8 mouse cellular contexts compared by ENCODE assay signal in genomic region chr11:95384973-95385320, GRCm38 (mm10). TPM values are rescaled to one million over a fixed set of nuclear protein-coding genes. Genes with fewer than 3 reads are reported as not detected.
DNase-seq lines count a peak whose midpoint lies in the region; ATAC-seq and TF ChIP-seq lines count a peak whose summit lies in the region.

No protein-coding gene starts in this region.

- peak overlapping the region; percentile 83 for H3K27ac ChIP-seq in lung, embryonic 15.5 days
- peak overlapping the region; percentile 91 for H3K27ac ChIP-seq in embryonic facial prominence, embryonic 15.5 days (replicated peaks)
- H3K27ac ChIP-seq in intestine, postnatal 0 days (ENCODE audit: low read depth, low read length), result peak overlapping the region; percentile 29
- peak overlapping the region; percentile 87 for H3K27ac ChIP-seq in neural tube, embryonic 14.5 days (ENCODE audit: low read depth, low read length)

- peaks cover 47% of the 10 kb centered on the region for H3K36me3 ChIP-seq in lung, embryonic 15.5 days
- peaks cover 54% of the 10 kb centered on the region for H3K36me3 ChIP-seq in embryonic facial prominence, embryonic 15.5 days
- peaks cover 33% of the 10 kb centered on the region for H3K36me3 ChIP-seq in intestine, postnatal 0 days (ENCODE audit: control insufficient read depth, insufficient read depth)
- peaks cover 32% of the 10 kb centered on the region for H3K36me3 ChIP-seq in neural tube, embryonic 14.5 days (ENCODE audit: control insufficient read depth, insufficient read depth, low read length)

- no peak for TF ChIP-seq CTCF in intestine, postnatal 0 days (IDR thresholded peaks at IDR 0.05; ENCODE audit: low read depth)

- peaks cover 10% of the 10 kb centered on the region for H3K4me1 ChIP-seq in lung, embryonic 15.5 days
- peaks cover 5% of the 10 kb centered on the region for H3K4me1 ChIP-seq in embryonic facial prominence, embryonic 15.5 days
- H3K4me1 ChIP-seq in intestine, postnatal 0 days (replicated peaks; ENCODE audit: control insufficient read depth, insufficient read depth, low read length), result no peaks in the 10 kb centered on the region
- H3K4me1 ChIP-seq in neural tube, embryonic 14.5 days (ENCODE audit: control insufficient read depth, insufficient read depth, low read length), result peaks cover 7% of the 10 kb centered on the region; the same call in 1 of the 2 replicates

- H3K4me3 ChIP-seq in lung, embryonic 15.5 days, result peak overlapping the region; percentile 59
- peak overlapping the region; percentile 91 for H3K4me3 ChIP-seq in embryonic facial prominence, embryonic 15.5 days (replicated peaks)
- peak overlapping the region; percentile 87 for H3K4me3 ChIP-seq in intestine, postnatal 0 days (ENCODE audit: low read depth, low read length)
- peak overlapping the region; percentile 75 for H3K4me3 ChIP-seq in neural tube, embryonic 14.5 days (ENCODE audit: low read depth, low read length)

- peak overlapping the region; percentile 68 for H3K9ac ChIP-seq in lung, embryonic 15.5 days
- H3K9ac ChIP-seq in embryonic facial prominence, embryonic 15.5 days, result peak overlapping the region; percentile 82
- peak overlapping the region; percentile 85 for H3K9ac ChIP-seq in intestine, postnatal 0 days (ENCODE audit: low read depth, low read length)
- H3K9ac ChIP-seq in neural tube, embryonic 14.5 days (replicated peaks; ENCODE audit: low read depth, low read length), result peak overlapping the region; percentile 83

- under 1% methylated on average over 14 of the region's 14 CpGs for WGBS in lung, embryonic 15.5 days
- WGBS in embryonic facial prominence, embryonic 15.5 days, result 0% methylated on average over 14 of the region's 14 CpGs
- under 1% methylated on average over 14 of the region's 14 CpGs for WGBS in intestine, postnatal 0 days
- WGBS in neural tube, embryonic 14.5 days, result 0% methylated on average over 14 of the region's 14 CpGs

- DNase-seq in lung, postnatal 10 days, result no peak
- DNase-seq in embryo, embryonic 9.5 days (ENCODE audit: extremely low spot score), result no peak
- DNase-seq in layer of hippocampus, adult 8-10 months (ENCODE audit: low spot score in 2 of 2), result no peak
- DNase-seq in lung, adult 18-20 months, result no peak

- H3K9me3 ChIP-seq in lung, embryonic 15.5 days, result no peaks in the 10 kb centered on the region
- no peaks in the 10 kb centered on the region for H3K9me3 ChIP-seq in embryonic facial prominence, embryonic 15.5 days (replicated peaks)
- no peaks in the 10 kb centered on the region for H3K9me3 ChIP-seq in intestine, postnatal 0 days (ENCODE audit: control insufficient read depth)
- H3K9me3 ChIP-seq in neural tube, embryonic 14.5 days (ENCODE audit: control insufficient read depth, low read length), result no peaks in the 10 kb centered on the region

- 0 out of 2 replicates have a peak, but pooled peaks have one; percentile 24 for ATAC-seq in lung, embryonic 15.5 days (ENCODE audit: borderline replicate concordance, extremely low read depth, low FRiP score, low TSS enrichment)
- ATAC-seq in embryonic facial prominence, embryonic 15.5 days (ENCODE audit: insufficient number of reproducible peaks, low FRiP score, low TSS enrichment, low read depth), result no peak
- ATAC-seq in intestine, postnatal 0 days, result no peak
- 0 out of 2 replicates have a peak, but pooled peaks have one; percentile 18 for ATAC-seq in neural tube, embryonic 14.5 days (ENCODE audit: low read depth)

- peak overlapping the region; percentile 62 for H3K4me2 ChIP-seq in lung, embryonic 15.5 days
- H3K4me2 ChIP-seq in embryonic facial prominence, embryonic 15.5 days (replicated peaks), result peak overlapping the region; percentile 52
- peak overlapping the region; percentile 68 for H3K4me2 ChIP-seq in intestine, postnatal 0 days (replicated peaks; ENCODE audit: low read depth)
- H3K4me2 ChIP-seq in neural tube, embryonic 14.5 days (ENCODE audit: low read depth, low read length), result peak overlapping the region; percentile 55

- no peaks in the 10 kb centered on the region for H3K27me3 ChIP-seq in lung, embryonic 15.5 days
- H3K27me3 ChIP-seq in embryonic facial prominence, embryonic 15.5 days, result no peaks in the 10 kb centered on the region
- no peaks in the 10 kb centered on the region for H3K27me3 ChIP-seq in intestine, postnatal 0 days (replicated peaks; ENCODE audit: control insufficient read depth, insufficient read depth, low read length)
- no peaks in the 10 kb centered on the region for H3K27me3 ChIP-seq in neural tube, embryonic 14.5 days (ENCODE audit: control insufficient read depth, insufficient read depth, low read length)

RNA-seq across cellular contexts. Expression of gene Slc35b1, which starts 0.5 kb away (rescaled TPM):
- 100 and 102 TPM in 2 replicates for polyA plus RNA-seq in lung, embryonic 15.5 days (2015; fragmentation: Nextera tagmentation; extraction: Ambion mirVana)
- 100 TPM in 2 replicates for polyA plus RNA-seq in embryonic facial prominence, embryonic 15.5 days (2015; fragmentation: Nextera tagmentation; extraction: Ambion mirVana)
- 130 and 144 TPM in 2 replicates for polyA plus RNA-seq in intestine, postnatal 0 days (2015; fragmentation: Nextera tagmentation; extraction: Ambion mirVana)
- 155 and 163 TPM in 2 replicates for polyA plus RNA-seq in neural tube, embryonic 14.5 days (2014; fragmentation: Nextera tagmentation; extraction: Ambion mirVana)
- total RNA-seq in layer of hippocampus, adult 8-10 months (2022), result 10 to 100 TPM; 59.4 to 78.3 (median 73.1) TPM

RNA-seq across cellular contexts. Expression of gene Spop, which starts 28.9 kb away (rescaled TPM):
- 147 and 157 TPM in 2 replicates for polyA plus RNA-seq in lung, embryonic 15.5 days (2015; fragmentation: Nextera tagmentation; extraction: Ambion mirVana)
- 172 and 189 TPM in 2 replicates for polyA plus RNA-seq in embryonic facial prominence, embryonic 15.5 days (2015; fragmentation: Nextera tagmentation; extraction: Ambion mirVana)
- polyA plus RNA-seq in intestine, postnatal 0 days (2015; fragmentation: Nextera tagmentation; extraction: Ambion mirVana), result 54.1 and 61.2 TPM in 2 replicates
- 166 and 198 TPM in 2 replicates for polyA plus RNA-seq in neural tube, embryonic 14.5 days (2014; fragmentation: Nextera tagmentation; extraction: Ambion mirVana)
- 100 to 1,000 TPM; 157 to 180 (median 166) TPM for total RNA-seq in layer of hippocampus, adult 8-10 months (2022)

RNA-seq across cellular contexts. Expression of gene Fam117a, which starts 48.1 kb away (rescaled TPM):
- polyA plus RNA-seq in lung, embryonic 15.5 days (2015; fragmentation: Nextera tagmentation; extraction: Ambion mirVana), result 13.0 and 13.8 TPM in 2 replicates
- 15.5 and 17.0 TPM in 2 replicates for polyA plus RNA-seq in embryonic facial prominence, embryonic 15.5 days (2015; fragmentation: Nextera tagmentation; extraction: Ambion mirVana)
- polyA plus RNA-seq in intestine, postnatal 0 days (2015; fragmentation: Nextera tagmentation; extraction: Ambion mirVana), result 5.5 and 7.4 TPM in 2 replicates
- polyA plus RNA-seq in neural tube, embryonic 14.5 days (2014; fragmentation: Nextera tagmentation; extraction: Ambion mirVana), result 1.7 and 2.4 TPM in 2 replicates
- total RNA-seq in layer of hippocampus, adult 8-10 months (2022), result 10 to 100 TPM in 1 of 4 experiments, 1 to 10 TPM in 3; 6.0 to 13.3 (median 7.4) TPM

Comparison
In these comparisons a context has a peak if more than half of its experiments do, and no peak if none do; other contexts are left out.
1. ATAC-seq: peak in lung, embryonic 15.5 days (single experiment) and neural tube, embryonic 14.5 days (single experiment); none in embryonic facial prominence, embryonic 15.5 days (single experiment) and intestine, postnatal 0 days (single experiment).
2. H3K27ac ChIP-seq: peak in every context shown above with its lines; median percentile 91 in embryonic facial prominence, embryonic 15.5 days; 87 in neural tube, embryonic 14.5 days; 83 in lung, embryonic 15.5 days; 29 in intestine, postnatal 0 days.
3. Peak in every context shown above with its lines, with median percentiles within 50 percentile points of each other: H3K4me2 ChIP-seq, H3K4me3 ChIP-seq and H3K9ac ChIP-seq.